Mouse (Mus musculus) kidney, adult 2 months (tissue): ENCODE results near the gene Nxpe4.

ENCODE experiments used
- CTCF ChIP-seq: fragments of 200-500 bp; conservative IDR thresholded peaks from 2 replicates; pipeline ENCODE4 v1.5.1; 2011; ENCODE audit warnings: low read depth, mild to moderate bottlenecking, control low read depth, low read length, moderate library complexity, mixed read lengths; ENCODE audit not compliant: insufficient read depth, insufficient read length
- POLR2A ChIP-seq: fragments of 200-500 bp; IDR thresholded peaks from one replicate; pipeline ENCODE4 v1.6.1; 2011; ENCODE audit warnings: low read depth, low read length, control low read depth

DNA sequence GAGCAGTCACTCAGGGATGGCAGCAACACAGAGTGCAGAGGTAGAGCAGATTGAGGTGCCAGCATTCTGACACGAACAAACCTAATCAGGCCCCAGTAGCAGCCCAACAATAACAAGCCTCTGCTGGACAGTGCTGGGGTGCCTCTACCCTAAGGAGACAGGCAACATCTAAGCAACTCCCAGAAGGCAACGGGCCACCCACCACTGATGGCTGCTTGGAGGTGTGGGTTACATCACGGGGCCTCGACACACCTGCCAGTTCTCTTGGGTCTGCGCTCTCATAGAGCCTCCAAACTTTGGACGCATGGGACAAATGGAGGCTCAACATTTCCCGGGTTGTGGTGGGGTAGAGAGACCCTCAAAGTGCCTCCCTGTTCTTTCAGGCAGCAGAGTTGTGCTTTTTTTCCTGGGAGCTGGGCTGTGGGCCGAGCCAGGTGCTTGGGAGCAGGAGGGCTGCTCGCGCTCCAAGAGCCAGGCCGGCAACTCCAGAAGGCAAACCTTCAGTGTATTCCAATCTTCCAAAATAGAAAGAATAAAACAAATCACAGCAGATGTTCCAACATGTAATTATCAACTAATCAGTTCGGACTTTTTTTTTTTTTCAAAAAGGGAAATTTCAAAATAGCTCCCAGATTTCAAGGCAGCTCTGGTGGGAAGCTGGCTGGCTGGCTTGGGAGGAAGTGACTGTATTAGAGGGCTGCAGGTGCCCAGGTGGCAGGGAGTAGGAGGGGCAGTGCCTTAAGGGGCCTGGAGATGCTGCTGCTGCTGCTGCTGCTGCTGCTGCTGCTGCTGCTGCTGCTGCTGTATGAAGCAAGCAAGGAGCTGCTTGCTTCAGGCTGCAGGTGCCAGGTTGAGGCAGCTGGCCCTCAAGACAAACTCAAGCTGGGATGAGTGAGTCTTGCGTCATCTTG, 54.5 kb downstream of the Nxpe4 start:
- TF ChIP-seq POLR2A (no peak), CTCF (no peak)
